Mouse (Mus musculus): ENCODE data around the gene Hsd11b2. TPM values are rescaled to one million over a fixed set of nuclear protein-coding genes. Genes with fewer than 3 reads are reported as not detected.

Gene Hsd11b2
- polyA plus RNA-seq, 1 experiment from 2014 or later = 0.87 TPM

DNA sequence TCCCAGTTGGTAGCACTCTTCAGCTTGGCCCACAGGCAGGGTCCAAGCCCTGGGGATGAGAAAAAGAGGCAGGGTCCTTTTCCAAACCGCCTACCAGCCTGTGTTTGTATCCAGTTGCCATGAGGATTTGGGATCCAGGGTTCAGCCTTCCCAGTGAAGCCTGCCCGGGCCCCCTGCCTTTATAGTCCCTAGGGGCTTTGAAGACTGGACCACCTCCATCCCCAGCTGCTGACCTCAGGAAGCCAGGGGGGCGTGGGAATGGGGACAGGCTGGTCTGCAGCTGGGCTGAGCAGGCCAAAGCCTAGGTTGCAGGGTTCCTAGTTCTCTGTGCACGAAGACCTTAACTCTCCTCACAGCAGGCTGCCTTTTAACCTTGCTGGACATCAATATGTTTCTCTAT, 43.3 kb upstream of the Hsd11b2 start:
- Histone ChIP-seq H3K36me3 (peaks cover 62% of the 10 kb centered on the region), H3K9me3 (no peaks in the 10 kb centered on the region), H3K4me3 (no peak overlapping the region), H3K4me2 (no peak overlapping the region), H3K27me3 (peaks cover 53% of the 10 kb centered on the region), H3K4me1 (peaks cover 30% of the 10 kb centered on the region), H3K27ac (no peak overlapping the region), H3K9ac (no peak overlapping the region)
- 63% methylated on average over 4 of the region's 4 CpGs for WGBS
- ATAC-seq (ENCODE audit: insufficient number of reproducible peaks, insufficient read depth, low FRiP score, low TSS enrichment, low read depth) = no peak

GRCm38 (mm10) chr8:105475742-105476141, 42.8 kb upstream of the Hsd11b2 start:
- H3K9ac ChIP-seq = no peak overlapping the region
- peaks cover 26% of the 10 kb centered on the region for H3K4me1 ChIP-seq
- H3K27ac ChIP-seq = no peak overlapping the region
- peaks cover 48% of the 10 kb centered on the region for H3K27me3 ChIP-seq
- no peak overlapping the region for H3K4me2 ChIP-seq
- H3K4me3 ChIP-seq = no peak overlapping the region
- no peaks in the 10 kb centered on the region for H3K9me3 ChIP-seq
- no peak for ATAC-seq (ENCODE audit: insufficient number of reproducible peaks, insufficient read depth, low FRiP score, low TSS enrichment, low read depth)
- 91% methylated on average over 8 of the region's 8 CpGs for WGBS
- H3K36me3 ChIP-seq = peaks cover 64% of the 10 kb centered on the region

DNA sequence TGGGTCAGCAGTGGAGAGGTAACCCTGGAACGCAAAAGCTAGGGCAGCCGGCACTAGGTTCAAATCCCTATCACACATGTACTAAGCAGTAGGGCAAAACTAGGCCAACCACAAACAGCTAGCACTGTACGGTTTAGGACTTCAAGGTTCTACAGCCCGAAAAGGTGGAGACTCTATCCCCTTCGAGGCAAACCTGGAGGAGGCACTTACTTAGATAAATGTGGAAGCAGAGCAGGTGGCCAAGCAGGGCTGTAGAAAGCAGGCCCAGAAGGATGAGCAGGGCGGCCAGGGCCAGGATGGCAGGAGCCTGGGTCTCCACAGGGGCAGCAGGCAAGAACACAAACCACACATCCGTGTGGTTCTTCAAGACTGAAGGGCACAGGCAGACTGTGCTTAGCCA, 42.4 kb upstream of the Hsd11b2 start:
- Histone ChIP-seq H3K9me3 (no peaks in the 10 kb centered on the region), H3K36me3 (peaks cover 66% of the 10 kb centered on the region), H3K27me3 (peaks cover 46% of the 10 kb centered on the region), H3K4me2 (no peak overlapping the region), H3K27ac (no peak overlapping the region), H3K4me3 (no peak overlapping the region), H3K4me1 (peaks cover 26% of the 10 kb centered on the region), H3K9ac (no peak overlapping the region)
- WGBS = 95% methylated on average over 7 of the region's 7 CpGs
- no peak for ATAC-seq (ENCODE audit: insufficient number of reproducible peaks, insufficient read depth, low FRiP score, low TSS enrichment, low read depth)

DNA sequence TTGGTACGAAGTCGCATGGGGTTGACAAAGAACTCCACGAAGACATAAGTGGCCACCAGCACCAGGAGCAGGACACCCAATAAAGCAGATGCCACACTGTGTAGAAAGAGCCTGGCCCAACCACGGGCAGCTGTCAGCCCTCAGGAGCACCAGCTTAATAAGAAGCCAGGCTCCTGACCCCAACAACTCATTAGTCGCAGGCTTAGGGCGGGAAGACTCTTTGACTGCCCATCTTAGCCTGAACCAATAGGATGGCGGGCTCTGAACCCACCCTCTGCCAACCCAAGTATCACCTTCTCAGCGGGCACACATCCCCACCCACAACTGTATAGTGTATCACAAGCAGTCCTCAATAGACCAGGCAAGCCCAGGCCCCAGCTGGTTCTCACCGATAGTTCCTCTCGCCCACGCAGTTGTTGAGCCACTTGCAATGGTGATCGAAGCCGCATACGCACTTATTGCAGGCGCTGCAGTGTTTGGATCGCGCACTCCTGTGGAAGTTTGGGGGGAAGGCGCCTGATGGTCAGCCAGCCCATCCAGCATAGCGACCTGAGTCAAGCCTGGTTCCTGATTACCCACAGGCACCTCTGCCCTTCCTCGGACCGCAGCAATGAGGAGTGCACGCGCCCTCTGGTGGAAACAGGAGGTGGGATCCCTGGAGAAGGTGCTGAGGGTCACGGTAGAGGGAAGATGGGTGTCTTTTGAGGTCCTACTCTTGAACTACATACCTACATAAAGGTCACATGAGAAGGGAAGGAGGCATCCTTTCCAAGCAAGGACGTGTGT, 41.7 kb upstream of the Hsd11b2 start:
- Histone ChIP-seq H3K9ac (no peak overlapping the region), H3K4me2 (no peak overlapping the region), H3K9me3 (no peaks in the 10 kb centered on the region), H3K4me3 (no peak overlapping the region), H3K27ac (no peak overlapping the region), H3K27me3 (peaks cover 39% of the 10 kb centered on the region), H3K36me3 (peaks cover 72% of the 10 kb centered on the region), H3K4me1 (peaks cover 23% of the 10 kb centered on the region)
- no peak for ATAC-seq (ENCODE audit: insufficient number of reproducible peaks, insufficient read depth, low FRiP score, low TSS enrichment, low read depth)
- WGBS = 43% methylated on average over 25 of the region's 25 CpGs

- Histone ChIP-seq H3K36me3 (peaks cover 72% of the 10 kb centered on the region), H3K4me3 (no peak overlapping the region), H3K4me2 (no peak overlapping the region), H3K27me3 (peaks cover 31% of the 10 kb centered on the region), H3K9ac (no peak overlapping the region), H3K9me3 (no peaks in the 10 kb centered on the region), H3K4me1 (peaks cover 23% of the 10 kb centered on the region), H3K27ac (no peak overlapping the region)
- ATAC-seq (ENCODE audit: insufficient number of reproducible peaks, insufficient read depth, low FRiP score, low TSS enrichment, low read depth) = no peak
- WGBS = 68% methylated on average over 3 of the region's 3 CpGs
Measured at GRCm38 (mm10) chr8:105477792-105478191, 40.8 kb upstream of the Hsd11b2 start.

- Histone ChIP-seq H3K27me3 (0 out of 2 replicates have a peak, but pooled peaks cover under 1% of the 10 kb centered on the region), H3K4me1 (peaks cover 28% of the 10 kb centered on the region), H3K36me3 (peaks cover 57% of the 10 kb centered on the region), H3K27ac (0 out of 2 replicates have a peak overlapping the region, but pooled peaks have one; percentile 48), H3K9me3 (no peaks in the 10 kb centered on the region), H3K4me2 (no peak overlapping the region), H3K4me3 (no peak overlapping the region), H3K9ac (no peak overlapping the region)
- ATAC-seq (ENCODE audit: insufficient number of reproducible peaks, insufficient read depth, low FRiP score, low TSS enrichment, low read depth) = no peak
- WGBS = 27% methylated on average over 2 of the region's 2 CpGs
Measured at GRCm38 (mm10) chr8:105481013-105481412, 37.5 kb upstream of the Hsd11b2 start.

- Histone ChIP-seq H3K36me3 (peaks cover 55% of the 10 kb centered on the region), H3K4me2 (no peak overlapping the region), H3K9ac (no peak overlapping the region), H3K4me3 (no peak overlapping the region), H3K4me1 (peaks cover 28% of the 10 kb centered on the region), H3K27me3 (no peaks in the 10 kb centered on the region), H3K9me3 (no peaks in the 10 kb centered on the region), H3K27ac (0 out of 2 replicates have a peak overlapping the region, but pooled peaks have one; percentile 48)
- 68% methylated on average over 6 of the region's 6 CpGs for WGBS
- no peak for ATAC-seq (ENCODE audit: insufficient number of reproducible peaks, insufficient read depth, low FRiP score, low TSS enrichment, low read depth)
Measured at GRCm38 (mm10) chr8:105481453-105481852, 37.1 kb upstream of the Hsd11b2 start.

- WGBS = 83% methylated on average over 8 of the region's 8 CpGs
- no peaks in the 10 kb centered on the region for H3K9me3 ChIP-seq
- peaks cover 28% of the 10 kb centered on the region for H3K4me1 ChIP-seq
- peaks cover 54% of the 10 kb centered on the region for H3K36me3 ChIP-seq
- no peak overlapping the region for H3K4me2 ChIP-seq
- no peak for ATAC-seq (ENCODE audit: insufficient number of reproducible peaks, insufficient read depth, low FRiP score, low TSS enrichment, low read depth)
- H3K4me3 ChIP-seq = no peak overlapping the region
- H3K27ac ChIP-seq = no peak overlapping the region
- H3K27me3 ChIP-seq = no peaks in the 10 kb centered on the region
- no peak overlapping the region for H3K9ac ChIP-seq
Measured at GRCm38 (mm10) chr8:105482123-105482522, 36.4 kb upstream of the Hsd11b2 start.

DNA sequence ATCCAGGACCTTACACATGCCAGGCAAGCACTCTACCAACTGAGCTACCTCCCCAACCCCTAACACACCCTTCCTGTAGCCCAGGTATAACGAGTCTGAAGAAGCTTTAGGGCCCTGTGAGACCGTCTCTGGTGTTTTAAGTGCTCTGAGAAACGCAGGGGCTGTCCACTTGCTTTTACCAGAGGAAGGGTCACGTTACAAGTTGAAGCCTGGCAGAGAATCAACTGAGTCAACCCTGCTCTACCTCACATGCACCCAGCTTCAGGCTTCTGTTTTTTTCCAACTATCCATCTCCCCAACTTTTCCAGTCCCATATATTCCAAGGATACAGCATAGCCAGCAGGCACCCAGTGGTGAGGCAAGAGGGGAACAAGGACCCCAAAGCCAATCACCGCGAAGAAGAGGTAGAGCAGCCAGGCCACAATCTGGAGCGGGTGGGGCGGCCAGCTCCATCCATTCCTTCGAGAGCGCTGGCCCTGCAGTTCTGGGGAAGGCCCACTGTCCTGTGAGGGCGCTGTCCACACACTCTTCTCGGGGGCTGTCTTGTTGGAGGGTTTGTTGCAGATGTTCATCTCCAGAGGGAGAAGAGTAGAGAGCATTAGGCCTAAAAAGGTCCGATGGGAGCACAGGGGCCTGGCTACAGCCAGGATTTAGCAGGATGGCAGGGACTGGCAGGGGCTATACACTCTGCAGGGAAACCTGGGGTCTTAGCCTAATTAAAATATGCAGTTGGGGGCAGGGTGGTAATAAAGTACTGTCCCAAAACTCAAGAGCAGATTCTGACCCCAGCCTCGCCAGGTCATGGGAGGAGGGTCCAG, 35.1 kb upstream of the Hsd11b2 start:
- no peak for ATAC-seq (ENCODE audit: insufficient number of reproducible peaks, insufficient read depth, low FRiP score, low TSS enrichment, low read depth)
- Histone ChIP-seq H3K27ac (0 out of 2 replicates have a peak overlapping the region, but pooled peaks have one; percentile 16), H3K4me1 (peaks cover 28% of the 10 kb centered on the region)

GRCm38 (mm10) chr8:105484030-105484368, 34.6 kb upstream of the Hsd11b2 start:
- Histone ChIP-seq H3K9ac (no peak overlapping the region), H3K27ac (peak overlapping the region; percentile 22; the same call in 1 of the 2 replicates), H3K4me3 (no peak overlapping the region), H3K9me3 (no peaks in the 10 kb centered on the region), H3K4me1 (peaks cover 28% of the 10 kb centered on the region), H3K36me3 (peaks cover 40% of the 10 kb centered on the region), H3K27me3 (no peaks in the 10 kb centered on the region), H3K4me2 (no peak overlapping the region)
- WGBS = 24% methylated on average over 3 of the region's 3 CpGs
- ATAC-seq (ENCODE audit: insufficient number of reproducible peaks, insufficient read depth, low FRiP score, low TSS enrichment, low read depth) = no peak

More for the DNA sequence above, 35.1 kb upstream of the Hsd11b2 start:
- 27% methylated on average over 14 of the region's 14 CpGs for WGBS
- Histone ChIP-seq H3K9me3 (no peaks in the 10 kb centered on the region), H3K4me2 (no peak overlapping the region), H3K36me3 (peaks cover 46% of the 10 kb centered on the region), H3K27me3 (no peaks in the 10 kb centered on the region), H3K9ac (no peak overlapping the region), H3K4me3 (no peak overlapping the region)

DNA sequence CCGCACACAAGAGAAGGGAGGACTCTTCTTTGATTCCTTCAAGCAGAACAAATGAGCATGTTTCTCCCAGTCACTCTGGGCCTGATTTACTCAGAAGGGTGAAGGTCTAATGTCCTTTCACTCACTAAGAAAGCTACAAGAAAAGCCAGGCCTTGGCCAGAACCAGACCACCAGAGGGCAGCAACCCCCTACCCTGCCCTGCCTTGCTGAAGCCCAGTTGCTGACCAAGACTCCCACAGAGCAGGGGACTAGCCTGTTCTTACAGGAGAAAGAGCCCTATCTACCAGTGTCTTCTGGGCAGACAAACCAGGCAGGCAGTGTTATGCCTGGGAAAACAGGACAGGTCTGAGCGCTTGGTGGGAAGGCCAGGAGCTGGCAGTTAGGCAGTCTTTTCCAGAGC, 34.2 kb upstream of the Hsd11b2 start:
- no peak for ATAC-seq (ENCODE audit: insufficient number of reproducible peaks, insufficient read depth, low FRiP score, low TSS enrichment, low read depth)
- peak overlapping the region; percentile 48 for H3K27ac ChIP-seq

More for the DNA sequence above, 34.2 kb upstream of the Hsd11b2 start:
- Histone ChIP-seq H3K4me3 (no peak overlapping the region), H3K9me3 (no peaks in the 10 kb centered on the region), H3K4me1 (peaks cover 28% of the 10 kb centered on the region), H3K9ac (no peak overlapping the region), H3K27me3 (no peaks in the 10 kb centered on the region), H3K36me3 (peaks cover 36% of the 10 kb centered on the region), H3K4me2 (no peak overlapping the region)
- WGBS = 26% methylated on average over 2 of the region's 2 CpGs

Data from embryonic facial prominence, embryonic 13.5 days (tissue).